Mouse (Mus musculus) spleen, adult 2 months (tissue): ENCODE measurements around the gene Wdr49. TPM values are rescaled to one million over a fixed set of nuclear protein-coding genes. Genes with fewer than 3 reads are reported as not detected.
"Not testable (repeated sequence)": the region's sequence is repeated elsewhere in the genome, so short reads cannot be mapped to it uniquely, and the experiment has no call there.

Source experiments
- DNase-seq, 2 experiments: peaks; one replicate each; pipeline versions ENCODE4 v3.0.0 to v3.0.0-alpha.2; 2012 to 2021; ENCODE audit warnings: low spot score in 2 of 2, low read depth in 1 of 2
- H3K27ac ChIP-seq: fragments of 200-500 bp; 2 replicates; pipeline ENCODE4 v1.5.1; 2012; ENCODE audit warnings: low read length, inconsistent platforms; ENCODE audit not compliant: insufficient read depth
- H3K27me3 ChIP-seq: fragments of 200-500 bp; 2 replicates; pipeline ENCODE4 v1.6.1; 2012; ENCODE audit warnings: mild to moderate bottlenecking, moderate library complexity, low read length, inconsistent platforms; ENCODE audit not compliant: control insufficient read depth, insufficient read depth
- H3K36me3 ChIP-seq: fragments of 200-500 bp; 2 replicates; pipeline ENCODE4 v1.6.1; 2012; ENCODE audit warnings: mild to moderate bottlenecking, low read length, inconsistent platforms; ENCODE audit not compliant: control insufficient read depth, insufficient read depth
- H3K4me1 ChIP-seq: fragments of 200-500 bp; 2 replicates; pipeline ENCODE4 v1.6.1; 2011; ENCODE audit warnings: inconsistent platforms; ENCODE audit not compliant: control insufficient read depth, insufficient read depth, insufficient read length
- H3K4me3 ChIP-seq: fragments of 200-500 bp; 2 replicates; pipeline ENCODE4 v1.5.1; 2011; ENCODE audit warnings: mild to moderate bottlenecking, inconsistent platforms; ENCODE audit not compliant: insufficient read depth, insufficient read length; ENCODE audit errors: extremely low read depth
- CTCF ChIP-seq: fragments of 200-500 bp; IDR thresholded peaks from 2 replicates; pipeline ENCODE4 v1.5.1; 2011; ENCODE audit warnings: mild to moderate bottlenecking, inconsistent platforms; ENCODE audit not compliant: insufficient read depth, insufficient read length, insufficient replicate concordance; ENCODE audit errors: extremely low read depth
- POLR2A ChIP-seq: fragments of 200-500 bp; IDR thresholded peaks from 2 replicates; pipeline ENCODE4 v1.6.1; 2011; ENCODE audit warnings: low read depth, low read length, inconsistent platforms
- WGBS: fragments of 180-500 bp; shearing (Covaris S2); methylation state at CpG from one replicate; pipeline ENCODE4 v1.1.7; 2018; 5-methylcytosine and 5-hydroxymethylcytosine counted together
- polyA plus RNA-seq: library from polyadenylated mRNA; depleted of rRNA; stranded (reverse); fragments of >200 nt; gene quantifications from 2 replicates; pipeline ENCODE4 v1.2.3, GENCODE M21; 2012

The Wdr49 gene
- polyA plus RNA-seq, 1 experiment: not detected

DNA sequence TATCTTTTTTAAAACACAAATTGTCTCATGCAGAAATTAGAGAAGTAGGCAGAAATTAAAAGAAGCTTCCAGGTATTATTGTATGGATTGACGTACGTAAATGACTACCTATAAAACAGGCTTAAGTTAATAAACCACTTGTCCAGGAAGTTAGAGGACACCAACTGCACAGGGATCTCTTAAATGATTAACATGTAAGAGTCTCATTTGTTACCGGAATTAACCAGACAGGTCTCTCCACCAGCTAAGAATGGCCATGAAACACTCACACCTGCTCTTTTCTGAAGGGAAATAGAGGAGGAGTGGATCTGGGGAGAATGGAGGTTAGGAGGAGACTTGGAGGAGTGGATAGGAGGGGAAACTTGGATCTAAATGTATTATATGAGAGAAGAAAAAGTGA is 176.4 kb downstream of the Wdr49 start:
- WGBS: 93% methylated on average over 3 of the region's 3 CpGs
- Histone ChIP-seq H3K4me1 (no peaks in the 10 kb centered on the region), H3K27me3 (no peaks in the 10 kb centered on the region), H3K36me3 (no peaks in the 10 kb centered on the region), H3K4me3 (no peak overlapping the region), H3K27ac (no peak overlapping the region)
- no peak for DNase-seq
- TF ChIP-seq CTCF (no peak), POLR2A (no peak)

DNA sequence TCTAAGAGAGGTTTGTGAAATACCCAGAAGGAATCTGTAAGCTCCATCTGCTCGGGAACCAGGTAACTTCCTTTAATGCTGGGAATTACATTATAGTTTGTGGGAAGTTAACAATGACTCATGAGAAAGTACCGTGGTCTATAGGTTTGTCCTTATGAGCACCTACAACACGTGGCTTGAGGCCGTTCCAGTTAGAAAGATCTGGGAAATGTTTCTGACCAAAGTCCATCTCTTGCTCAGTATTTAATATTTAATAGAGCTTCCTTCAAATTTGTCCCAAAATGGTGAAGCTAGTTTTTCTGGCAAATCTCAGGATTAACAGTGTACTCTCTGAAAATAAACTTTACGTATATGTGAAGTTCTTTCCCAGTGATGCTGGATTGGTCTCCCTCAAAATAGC is 177.3 kb downstream of the Wdr49 start:
- 92% methylated on average over 5 of the region's 5 CpGs for WGBS
- no peak for TF ChIP-seq CTCF

DNA sequence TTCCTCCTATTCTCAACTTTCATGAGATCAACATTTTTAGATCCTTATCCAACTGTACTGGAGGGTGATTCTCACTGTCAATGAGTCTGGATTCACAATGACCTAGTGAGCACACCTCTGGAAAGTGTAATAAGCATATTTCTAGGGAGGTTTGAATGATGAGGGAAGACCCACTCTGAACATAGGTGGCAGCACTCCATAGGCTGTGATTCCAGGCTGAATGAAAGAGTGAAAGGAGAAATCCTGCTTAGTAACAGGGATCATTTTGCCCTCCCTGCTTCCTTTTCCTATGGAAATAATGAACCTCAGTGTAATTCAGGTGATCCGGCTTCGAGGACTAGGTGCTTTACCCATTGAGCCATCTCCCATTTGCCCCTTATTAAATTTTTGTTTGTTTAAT is 180.9 kb downstream of the Wdr49 start:
- Histone ChIP-seq H3K27ac (no peak overlapping the region), H3K27me3 (no peaks in the 10 kb centered on the region), H3K4me3 (no peak overlapping the region), H3K36me3 (no peaks in the 10 kb centered on the region), H3K4me1 (peaks cover 4% of the 10 kb centered on the region)
- DNase-seq: no peak
- no peak for TF ChIP-seq POLR2A
- no peak for TF ChIP-seq CTCF
- WGBS: 96% methylated on average over 2 of the region's 2 CpGs

More for the DNA sequence above, 177.3 kb downstream of the Wdr49 start:
- H3K4me1 ChIP-seq: no peaks in the 10 kb centered on the region
- no peak overlapping the region for H3K4me3 ChIP-seq
- DNase-seq: no peak
- no peaks in the 10 kb centered on the region for H3K36me3 ChIP-seq
- H3K27ac ChIP-seq: no peak overlapping the region
- H3K27me3 ChIP-seq: no peaks in the 10 kb centered on the region

DNA sequence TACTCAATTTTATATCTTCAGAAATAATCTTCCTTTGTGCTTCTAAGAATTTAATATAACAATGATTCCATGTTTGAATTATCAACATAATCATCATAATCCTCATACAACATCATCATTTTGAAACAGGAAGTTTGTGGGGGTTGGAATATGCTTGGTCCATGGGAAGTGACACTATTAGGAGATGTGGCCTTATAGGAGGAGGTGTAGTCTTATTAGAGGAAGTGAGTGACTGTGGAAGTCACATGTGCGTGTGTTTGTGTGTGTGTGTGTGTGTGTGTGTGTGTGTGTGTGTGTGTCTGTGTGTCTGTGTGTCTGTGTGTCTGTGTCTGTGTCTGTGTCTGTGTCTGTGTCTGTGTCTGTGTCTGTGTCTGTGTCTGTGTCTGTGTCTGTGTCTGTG is 182.5 kb downstream of the Wdr49 start:
- H3K27ac ChIP-seq, H3K27me3 ChIP-seq, H3K4me3 ChIP-seq, DNase-seq, H3K36me3 ChIP-seq, H3K4me1 ChIP-seq: not testable (repeated sequence)
- WGBS: 80% methylated on average over 1 of the region's 1 CpGs

DNA sequence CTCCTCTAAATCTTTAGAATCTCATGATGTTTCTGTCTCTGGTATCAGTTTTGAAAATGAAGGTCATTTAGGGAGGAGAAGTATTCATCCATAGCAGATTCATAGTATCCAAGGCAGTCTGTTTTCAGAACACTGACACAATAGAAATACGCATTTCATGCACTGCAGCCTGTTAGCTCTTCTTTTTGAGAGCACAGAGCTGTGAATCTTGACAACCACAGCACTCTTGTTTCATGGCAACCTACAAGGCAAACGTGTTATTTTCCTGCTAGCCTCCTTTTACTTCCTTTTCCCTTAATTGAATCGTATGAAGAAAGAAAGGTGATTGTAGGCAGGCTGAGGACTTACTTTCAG is 184.2 kb downstream of the Wdr49 start:
- Histone ChIP-seq H3K27ac (no peak overlapping the region), H3K4me1 (peaks cover 4% of the 10 kb centered on the region), H3K36me3 (no peaks in the 10 kb centered on the region), H3K4me3 (no peak overlapping the region), H3K27me3 (no peaks in the 10 kb centered on the region)
- 35% methylated on average over 3 of the region's 3 CpGs for WGBS
- TF ChIP-seq CTCF: no peak
- no peak for TF ChIP-seq POLR2A
- no peak for DNase-seq

DNA sequence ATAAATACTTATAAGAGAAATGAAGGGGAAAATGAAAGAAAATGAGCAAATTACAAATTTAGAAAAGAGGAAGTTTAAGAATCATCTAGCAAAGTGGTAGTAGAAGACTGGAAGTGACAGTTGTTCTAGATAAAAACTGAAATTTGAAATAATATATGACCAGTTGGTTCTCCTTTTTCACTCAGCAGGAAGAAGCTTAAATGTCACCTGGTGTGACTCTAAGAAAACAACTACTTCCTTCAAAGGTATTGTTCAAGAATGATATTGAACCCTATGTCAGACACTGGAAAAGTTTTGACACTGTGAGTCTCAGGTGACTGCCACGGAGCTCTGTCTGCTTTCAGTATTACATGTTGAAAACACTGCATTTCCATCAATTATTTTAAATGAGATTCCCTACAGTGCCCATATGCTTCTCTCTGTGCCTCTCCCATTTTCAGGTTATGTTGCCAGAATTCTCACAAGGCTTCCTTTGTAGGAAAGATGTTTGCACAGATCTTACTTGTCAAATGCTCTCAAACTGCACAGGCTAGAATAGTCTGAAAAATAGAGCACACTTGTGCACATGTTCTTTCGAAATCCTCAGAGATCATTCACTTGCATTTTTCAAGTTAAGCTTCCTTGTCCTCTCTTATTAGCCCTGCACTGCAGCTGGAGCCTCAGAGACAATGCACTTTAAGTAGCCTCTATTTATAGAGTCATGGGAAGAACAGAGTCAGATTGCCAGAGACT is 184.8 kb downstream of the Wdr49 start:
- WGBS: 14% methylated on average over 2 of the region's 2 CpGs
- Histone ChIP-seq H3K27me3 (no peaks in the 10 kb centered on the region), H3K4me1 (peaks cover 4% of the 10 kb centered on the region), H3K4me3 (no peak overlapping the region), H3K27ac (peak overlapping the region; percentile 55; the same call in 1 of the 2 replicates), H3K36me3 (no peaks in the 10 kb centered on the region)
- no peak for TF ChIP-seq CTCF
- TF ChIP-seq POLR2A: no peak
- DNase-seq: peak in 1 of 2 experiments; percentile 21

DNA sequence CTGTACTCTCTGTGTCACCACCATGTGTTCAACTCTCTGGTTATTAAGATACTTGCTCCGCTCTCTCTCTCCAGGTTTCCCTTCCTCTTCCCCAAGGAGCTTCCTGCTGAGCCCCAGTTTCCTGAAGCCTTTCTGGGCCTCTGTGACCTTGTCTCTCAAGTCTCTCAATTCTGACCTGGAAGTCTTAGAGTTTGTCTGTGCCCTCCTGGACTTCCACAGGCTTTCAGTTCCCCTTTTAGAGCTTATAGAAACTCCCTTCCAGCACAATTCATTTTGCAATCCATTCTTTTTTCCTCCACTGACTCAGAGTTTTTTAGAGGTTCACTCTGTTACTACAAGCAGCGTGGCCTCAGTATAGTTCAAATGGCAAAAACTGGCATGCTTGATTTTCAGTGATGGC is 188.7 kb downstream of the Wdr49 start:
- Histone ChIP-seq H3K27ac (no peak overlapping the region), H3K27me3 (no peaks in the 10 kb centered on the region), H3K4me3 (no peak overlapping the region), H3K36me3 (no peaks in the 10 kb centered on the region), H3K4me1 (peaks cover 4% of the 10 kb centered on the region)
- TF ChIP-seq POLR2A (no peak), CTCF (no peak)
- 70% methylated on average over 2 of the region's 2 CpGs for WGBS
- DNase-seq: no peak
